Mouse (Mus musculus) embryonic facial prominence, embryonic 15.5 days (tissue): Measurements from ENCODE around the gene Plvap. TPM values are rescaled to one million over a fixed set of nuclear protein-coding genes. Genes with fewer than 3 reads are reported as not detected.

ENCODE experiments used
- ATAC-seq: fragments of 200-750 bp; cut with Nextera tagmentation; 2 replicates; pipeline ENCODE4 v1.8.0; 2017; ENCODE audit warnings: low read depth, moderate TSS enrichment; ENCODE audit not compliant: insufficient number of reproducible peaks, low FRiP score, low TSS enrichment
- H3K27ac ChIP-seq: fragments of 300-500 bp; sonication (generic); replicated peaks from 2 replicates; pipeline ENCODE4 v1.5.1; 2015; ENCODE audit warnings: mild to moderate bottlenecking, inconsistent platforms
- H3K27me3 ChIP-seq: fragments of 300-500 bp; sonication (generic); 2 replicates; pipeline ENCODE4 v1.6.1; 2015; ENCODE audit warnings: inconsistent platforms
- H3K36me3 ChIP-seq: fragments of 300-500 bp; sonication (generic); 2 replicates; pipeline ENCODE4 v1.6.1; 2015; ENCODE audit warnings: mild to moderate bottlenecking, inconsistent platforms
- H3K4me1 ChIP-seq: fragments of 300-500 bp; sonication (generic); 2 replicates; pipeline ENCODE4 v1.6.1; 2015; ENCODE audit warnings: inconsistent platforms
- H3K4me2 ChIP-seq: fragments of 300-500 bp; sonication (generic); replicated peaks from 2 replicates; pipeline ENCODE4 v1.6.1; 2015; ENCODE audit warnings: mild to moderate bottlenecking, inconsistent platforms
- H3K4me3 ChIP-seq: fragments of 300-500 bp; sonication (generic); replicated peaks from 2 replicates; pipeline ENCODE4 v1.5.1; 2015; ENCODE audit warnings: mild to moderate bottlenecking, inconsistent platforms
- H3K9ac ChIP-seq: fragments of 300-500 bp; sonication (generic); 2 replicates; pipeline ENCODE4 v1.6.1; 2015; ENCODE audit warnings: inconsistent platforms
- H3K9me3 ChIP-seq: fragments of 300-500 bp; sonication (generic); replicated peaks from 2 replicates; pipeline ENCODE4 v1.6.1; 2016; ENCODE audit warnings: inconsistent platforms
- WGBS: fragments of 180-500 bp; shearing (Covaris S2); methylation state at CpG from one replicate; pipeline ENCODE4 v1.1.7; 2015; 5-methylcytosine and 5-hydroxymethylcytosine counted together
- polyA plus RNA-seq: library from polyadenylated mRNA; unstranded; fragments of >200 nt; fragmentation: Nextera tagmentation; extraction: Ambion mirVana; gene quantifications from 2 replicates; pipeline ENCODE4 v1.2.1, GENCODE M21; 2015

Gene Plvap
- polyA plus RNA-seq, 1 experiment from 2014 or later: 62.8 TPM

DNA sequence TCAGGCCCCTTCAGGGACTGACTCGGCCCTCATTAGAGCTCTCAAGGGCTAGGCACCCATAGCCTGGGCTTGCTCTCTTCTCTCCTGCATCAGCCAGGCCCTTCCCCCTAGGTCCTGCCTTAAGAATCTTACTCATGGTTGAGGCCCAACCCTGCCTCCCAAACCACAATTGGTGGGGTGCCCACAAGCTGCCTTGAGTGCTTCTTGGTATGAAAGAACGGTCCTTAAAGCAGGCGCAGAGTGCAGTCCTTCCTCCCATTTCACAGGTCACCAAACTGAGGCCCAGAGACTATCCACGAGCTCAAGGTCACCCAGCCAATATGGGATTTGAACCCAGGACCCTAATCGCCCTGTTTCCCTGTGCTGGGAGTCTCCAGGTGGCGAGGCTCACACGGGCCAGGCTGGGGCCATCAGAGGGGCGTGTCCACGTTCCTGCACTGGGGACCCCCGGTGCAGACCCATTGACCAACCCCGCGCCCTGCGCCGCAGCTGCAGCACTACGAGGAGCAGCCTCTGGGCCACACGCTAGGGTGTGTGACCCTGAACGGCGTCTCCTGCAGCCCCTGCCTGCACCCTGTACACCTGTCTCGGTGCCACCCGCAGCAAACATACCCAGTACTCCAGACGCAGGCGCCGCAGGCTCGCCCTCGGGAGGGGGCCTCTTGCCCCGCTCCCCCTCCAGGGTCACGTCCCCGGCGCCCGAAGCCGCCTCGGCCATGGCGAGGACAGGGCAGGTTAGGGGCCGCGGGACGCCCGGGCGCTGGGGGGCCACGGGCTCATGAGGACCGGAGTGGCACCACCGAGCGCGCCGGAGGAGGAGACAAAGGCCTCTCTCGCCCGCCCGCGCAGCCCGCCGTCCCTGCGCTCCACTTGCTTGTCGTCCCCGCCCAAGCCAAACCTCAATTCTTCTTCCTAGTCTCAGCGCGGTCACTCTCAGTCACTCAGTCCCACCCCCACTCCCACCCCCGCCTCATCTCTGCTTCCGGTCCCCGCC, 26.1 kb downstream of the Plvap start, which contains the start of gene Ano8:
Gene Ano8, minus strand, starts transcription at position 822 of the 994 bp plus-strand sequence.
- Histone ChIP-seq H3K36me3 (peaks cover 25% of the 10 kb centered on the region), H3K27me3 (no peaks in the 10 kb centered on the region), H3K4me1 (peaks cover 34% of the 10 kb centered on the region), H3K9me3 (no peaks in the 10 kb centered on the region), H3K4me3 (peak within 1 kb of the TSS; percentile 80), H3K27ac (peak within 1 kb of the TSS; percentile 83; the same call in 1 of the 2 replicates), H3K9ac (peak within 1 kb of the TSS; percentile 85), H3K4me2 (peak within 1 kb of the TSS; percentile 81)
- WGBS: 5% methylated on average over 47 of the region's 58 CpGs
- peak; percentile 68 for ATAC-seq

DNA sequence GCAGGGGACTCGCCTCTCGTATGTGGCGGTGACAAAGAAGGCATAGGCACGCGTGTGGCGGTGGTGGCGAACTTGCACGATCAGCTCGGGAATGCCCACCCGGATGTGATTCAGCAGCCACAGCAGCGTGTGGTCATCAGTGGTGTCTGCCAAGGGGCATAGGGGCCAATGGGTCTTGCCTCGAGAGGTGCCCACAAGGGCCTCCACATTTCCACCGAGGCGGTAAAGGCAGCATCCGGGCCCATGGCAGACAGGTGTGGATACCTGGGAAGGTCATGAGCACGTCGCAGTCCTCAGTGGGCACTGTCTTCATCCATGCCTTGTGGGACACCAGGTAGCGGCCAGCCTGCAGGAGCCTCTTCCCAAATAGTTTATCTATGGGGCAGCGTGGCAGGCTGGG, 26.8 kb downstream of the Plvap start:
- peaks cover 31% of the 10 kb centered on the region for H3K36me3 ChIP-seq
- H3K4me2 ChIP-seq: peak overlapping the region; percentile 81
- H3K4me3 ChIP-seq: peak overlapping the region; percentile 80
- peak overlapping the region; percentile 85; the same call in 1 of the 2 replicates for H3K9ac ChIP-seq
- no peaks in the 10 kb centered on the region for H3K9me3 ChIP-seq
- H3K27ac ChIP-seq: no peak overlapping the region
- 91% methylated on average over 19 of the region's 19 CpGs for WGBS
- ATAC-seq: no peak
- peaks cover 29% of the 10 kb centered on the region for H3K4me1 ChIP-seq
- H3K27me3 ChIP-seq: no peaks in the 10 kb centered on the region

DNA sequence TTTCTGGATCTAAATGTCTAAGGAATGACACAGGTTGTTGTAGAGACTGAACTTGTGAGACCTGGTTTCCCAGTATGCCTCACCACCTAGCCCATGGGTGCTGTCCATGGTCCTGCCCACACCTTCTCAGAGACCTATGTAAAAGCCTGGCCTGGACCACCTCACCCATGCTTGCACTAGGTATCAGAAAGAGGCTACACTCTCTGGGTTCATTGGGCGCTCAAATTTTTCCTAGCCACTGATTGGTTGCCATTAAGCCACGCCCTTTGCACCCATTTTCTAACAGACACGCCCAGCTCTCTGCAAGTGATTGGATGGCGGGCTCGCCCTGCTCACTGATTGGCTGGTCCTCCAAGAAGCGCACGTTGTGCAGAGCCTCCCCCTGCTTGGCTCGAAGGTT, 27.6 kb downstream of the Plvap start:
- Histone ChIP-seq H3K27me3 (no peaks in the 10 kb centered on the region), H3K36me3 (peaks cover 36% of the 10 kb centered on the region), H3K27ac (no peak overlapping the region), H3K4me2 (no peak overlapping the region), H3K9me3 (no peaks in the 10 kb centered on the region), H3K4me3 (no peak overlapping the region), H3K9ac (no peak overlapping the region), H3K4me1 (peaks cover 21% of the 10 kb centered on the region)
- 50% methylated on average over 8 of the region's 8 CpGs for WGBS
- ATAC-seq: no peak

DNA sequence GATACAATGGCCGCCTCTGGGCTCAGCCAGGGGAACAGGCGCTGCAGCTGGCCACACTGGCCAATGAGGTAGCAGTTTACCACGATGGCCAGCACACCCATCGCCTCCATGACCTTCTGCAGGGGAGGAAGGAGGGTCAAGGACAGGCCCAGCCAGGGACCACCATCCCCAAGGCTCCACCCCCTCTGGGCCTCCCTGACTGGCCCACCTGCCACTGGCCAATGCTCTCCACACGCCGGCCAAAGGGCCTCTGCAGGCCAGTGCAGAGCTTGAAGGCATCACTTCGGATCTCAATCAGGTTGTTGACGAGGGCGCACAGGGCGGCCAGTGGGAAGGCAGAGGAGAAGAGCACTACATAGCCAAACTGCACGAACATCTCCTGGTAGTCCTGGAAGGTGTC, 32.6 kb downstream of the Plvap start:
- Histone ChIP-seq H3K36me3 (peaks cover 57% of the 10 kb centered on the region), H3K27me3 (no peaks in the 10 kb centered on the region), H3K27ac (no peak overlapping the region), H3K4me2 (no peak overlapping the region), H3K4me3 (no peak overlapping the region), H3K4me1 (peaks cover 17% of the 10 kb centered on the region), H3K9ac (no peak overlapping the region), H3K9me3 (no peaks in the 10 kb centered on the region)
- ATAC-seq: no peak
- WGBS: 90% methylated on average over 11 of the region's 11 CpGs

DNA sequence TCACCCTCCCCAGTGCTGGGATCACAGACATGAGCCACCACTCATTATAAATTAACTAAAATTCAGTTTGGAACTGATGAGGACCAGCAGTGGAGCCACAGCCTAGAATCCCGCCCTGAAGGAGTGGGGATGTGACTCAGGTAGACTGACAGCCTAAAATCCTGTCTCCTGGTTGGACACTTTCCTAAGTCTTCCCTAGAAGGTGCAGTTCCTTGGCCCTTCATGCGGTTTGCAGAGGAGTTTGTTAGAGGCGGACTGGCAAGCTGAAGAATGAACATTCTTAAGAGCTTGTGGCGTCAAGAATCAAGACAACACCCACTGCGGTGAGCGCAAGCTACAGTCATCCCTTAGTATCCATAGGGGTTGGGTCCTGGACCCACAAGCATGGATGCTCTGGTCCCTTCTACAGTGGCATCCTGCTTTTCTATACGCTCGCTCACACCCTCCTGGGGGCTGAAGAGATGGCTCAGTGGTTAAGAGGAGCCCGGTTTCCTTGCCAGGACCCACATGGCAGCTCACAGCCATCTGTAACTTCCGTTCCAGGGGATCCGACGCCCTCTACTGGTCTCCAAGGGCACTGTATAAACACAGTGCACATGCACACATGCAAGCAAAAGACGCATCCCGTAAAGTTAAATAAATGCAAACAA, 34.2 kb downstream of the Plvap start:
- Histone ChIP-seq H3K9ac (no peak overlapping the region), H3K4me1 (peaks cover 17% of the 10 kb centered on the region), H3K4me2 (peak overlapping the region; percentile 72), H3K9me3 (no peaks in the 10 kb centered on the region), H3K27ac (peak overlapping the region; percentile 89), H3K4me3 (peak overlapping the region; percentile 67), H3K36me3 (peaks cover 70% of the 10 kb centered on the region), H3K27me3 (no peaks in the 10 kb centered on the region)
- ATAC-seq: no peak
- 40% methylated on average over 14 of the region's 14 CpGs for WGBS

DNA sequence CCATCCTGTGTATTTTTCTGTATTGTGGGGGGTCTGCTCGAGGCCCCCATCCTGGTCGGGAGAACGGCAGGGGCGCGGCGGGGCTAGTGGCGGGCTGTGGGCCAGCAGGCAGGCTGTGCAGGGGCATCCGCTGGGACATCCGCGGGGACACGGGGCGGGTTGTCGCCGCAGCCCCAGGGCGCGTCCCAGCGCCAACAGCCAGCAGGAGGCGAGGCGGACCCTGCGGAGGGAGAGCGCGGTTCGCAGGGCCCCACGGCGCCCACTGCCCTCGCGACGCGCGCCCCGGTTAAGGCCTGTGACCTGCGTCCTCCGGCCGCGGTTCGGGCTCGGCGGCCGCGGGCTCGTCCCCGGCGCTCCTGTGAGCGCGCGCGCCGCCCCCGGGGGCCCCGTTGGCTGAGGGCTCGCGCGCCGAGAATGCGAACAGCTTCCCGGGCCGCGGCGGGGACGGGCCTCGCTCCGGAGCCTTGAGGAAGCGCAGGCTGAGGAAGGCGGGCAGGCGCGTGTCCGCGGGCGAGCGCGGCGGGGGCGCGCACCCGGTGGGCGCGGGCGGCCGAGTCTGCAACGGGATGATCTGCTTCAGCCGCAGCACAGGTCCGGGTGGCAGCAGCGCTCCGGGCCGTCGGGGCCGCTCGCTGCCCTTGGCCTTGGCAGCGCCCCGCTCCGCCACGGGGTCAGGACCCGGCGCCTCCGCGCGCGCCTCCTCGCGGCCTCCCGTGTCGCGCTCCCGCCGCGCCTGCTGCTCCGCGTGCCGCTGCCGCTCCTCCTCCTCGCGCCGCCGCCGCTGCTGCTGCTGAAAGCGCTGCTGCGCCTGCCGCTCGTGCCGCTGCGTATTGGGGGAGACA, 35.2 kb downstream of the Plvap start:
- Histone ChIP-seq H3K27ac (peak overlapping the region; percentile 89), H3K27me3 (no peaks in the 10 kb centered on the region), H3K4me1 (peaks cover 17% of the 10 kb centered on the region), H3K4me2 (peak overlapping the region; percentile 72), H3K36me3 (peaks cover 70% of the 10 kb centered on the region), H3K4me3 (peak overlapping the region; percentile 67), H3K9me3 (no peaks in the 10 kb centered on the region), H3K9ac (peak overlapping the region; percentile 37)
- WGBS: under 1% methylated on average over 85 of the region's 121 CpGs
- peak; percentile 80 for ATAC-seq

DNA sequence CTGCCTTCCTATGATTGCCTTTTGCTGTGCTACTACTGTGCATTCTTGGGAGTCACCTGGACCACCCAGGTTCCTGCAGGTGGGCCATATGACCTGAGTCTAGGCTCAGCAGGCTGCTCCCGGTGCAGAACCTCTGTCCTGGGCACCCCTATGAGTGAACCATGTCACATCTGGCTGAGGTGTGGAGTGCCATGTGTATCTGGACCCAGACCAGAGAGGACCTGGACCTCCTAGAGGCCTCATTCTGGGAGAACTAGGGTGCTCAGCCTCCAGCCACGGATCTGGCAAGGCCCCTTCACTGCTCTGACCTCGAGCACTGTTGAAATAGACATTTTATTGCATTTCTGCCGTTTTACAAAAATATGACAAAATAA, 35.9 kb downstream of the Plvap start:
- no peak for ATAC-seq
- Histone ChIP-seq H3K4me3 (peak overlapping the region; percentile 67), H3K27ac (peak overlapping the region; percentile 89), H3K4me2 (peak overlapping the region; percentile 72), H3K9ac (peak overlapping the region; percentile 37; the same call in 1 of the 2 replicates), H3K36me3 (peaks cover 67% of the 10 kb centered on the region), H3K9me3 (no peaks in the 10 kb centered on the region), H3K4me1 (peaks cover 23% of the 10 kb centered on the region), H3K27me3 (no peaks in the 10 kb centered on the region)
- 22% methylated on average over 4 of the region's 4 CpGs for WGBS

DNA sequence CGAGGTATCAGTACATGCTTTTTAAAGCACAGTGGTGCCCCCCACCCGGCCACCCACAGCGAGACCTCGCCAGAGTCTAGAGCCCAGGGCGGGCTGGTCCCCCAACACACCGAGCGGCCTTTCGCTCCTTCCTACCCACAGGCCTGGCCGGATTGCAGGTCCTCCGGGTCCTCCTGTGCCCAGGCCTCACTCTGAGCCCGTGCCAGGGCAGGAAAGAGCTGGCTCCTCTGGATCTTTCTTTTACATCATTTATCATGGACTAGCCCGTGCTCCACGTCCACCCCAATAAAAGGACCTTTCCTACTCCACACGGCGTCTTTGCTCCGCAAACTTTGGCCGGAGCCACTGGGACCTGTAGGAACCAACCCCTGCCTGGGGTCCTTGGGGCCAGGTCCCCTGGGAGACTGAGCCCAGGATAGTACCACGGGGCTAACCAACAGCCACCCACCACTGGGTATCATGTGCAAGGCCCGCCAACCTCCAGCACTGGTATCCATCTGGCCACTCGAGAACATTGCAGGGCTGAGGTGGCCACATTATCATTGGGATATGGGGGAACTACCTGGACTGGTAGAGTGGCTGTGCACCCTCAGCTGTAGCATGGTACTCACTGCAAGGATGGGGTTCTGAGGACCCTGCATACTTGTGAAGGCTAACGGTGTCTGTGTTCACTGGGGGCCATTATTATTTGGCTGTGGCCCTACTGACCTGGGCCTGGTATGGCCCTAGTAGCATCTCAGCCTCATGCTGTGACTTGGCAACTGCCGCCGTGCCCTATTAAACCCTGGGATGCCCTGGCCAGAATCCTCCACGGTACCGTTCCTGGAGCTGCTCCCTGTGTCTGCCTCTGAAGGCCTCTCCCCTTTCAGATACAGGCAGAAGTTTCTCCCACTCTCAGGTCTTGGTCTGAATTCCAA, 36.5 kb downstream of the Plvap start:
- peaks cover 61% of the 10 kb centered on the region for H3K36me3 ChIP-seq
- 90% methylated on average over 25 of the region's 25 CpGs for WGBS
- H3K9me3 ChIP-seq: no peaks in the 10 kb centered on the region
- peak overlapping the region; percentile 89; the same call in 1 of the 2 replicates for H3K27ac ChIP-seq
- H3K4me2 ChIP-seq: no peak overlapping the region
- H3K9ac ChIP-seq: 0 out of 2 replicates have a peak overlapping the region, but pooled peaks have one; percentile 37
- H3K27me3 ChIP-seq: no peaks in the 10 kb centered on the region
- no peak overlapping the region for H3K4me3 ChIP-seq
- H3K4me1 ChIP-seq: peaks cover 30% of the 10 kb centered on the region
- no peak for ATAC-seq

DNA sequence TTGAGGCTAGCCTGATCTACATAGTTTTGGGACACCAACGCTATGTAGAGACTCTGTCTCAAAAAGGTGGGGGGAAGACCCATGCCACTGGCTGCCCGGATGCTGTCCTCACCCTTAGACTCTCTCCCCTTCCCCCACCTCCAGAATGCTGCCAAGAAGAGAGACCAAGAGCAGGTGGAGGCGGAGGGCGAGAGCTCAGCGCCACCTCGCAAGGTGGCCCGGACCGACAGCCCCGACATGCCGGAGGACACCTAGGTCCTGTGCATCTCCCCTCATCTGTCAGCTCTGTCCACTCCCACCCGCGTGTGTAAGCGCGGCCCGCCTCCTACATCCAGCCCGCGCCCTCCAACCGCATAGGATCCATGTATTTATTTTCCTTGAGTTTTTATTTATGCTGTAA, 37.2 kb downstream of the Plvap start:
- 93% methylated on average over 18 of the region's 18 CpGs for WGBS
- H3K27me3 ChIP-seq: no peaks in the 10 kb centered on the region
- no peak overlapping the region for H3K4me2 ChIP-seq
- no peaks in the 10 kb centered on the region for H3K9me3 ChIP-seq
- H3K27ac ChIP-seq: no peak overlapping the region
- H3K4me3 ChIP-seq: no peak overlapping the region
- peaks cover 35% of the 10 kb centered on the region for H3K4me1 ChIP-seq
- no peak for ATAC-seq
- no peak overlapping the region for H3K9ac ChIP-seq
- peaks cover 57% of the 10 kb centered on the region for H3K36me3 ChIP-seq
